Mouse (Mus musculus) gastrocnemius, adult 2 months (tissue): Measurements from ENCODE around the gene Brd3os. TPM values are rescaled to one million over a fixed set of nuclear protein-coding genes. Genes with fewer than 3 reads are reported as not detected.

Experiments
- DNase-seq: peaks from one replicate; pipeline ENCODE4 v3.0.0; 2022
- H3K27ac ChIP-seq: fragments of 200-600 bp; 2 replicates; pipeline ENCODE4 v1.8.1; 2022; ENCODE audit warnings: mild to moderate bottlenecking
- H3K4me3 ChIP-seq: fragments of 200-600 bp; 2 replicates; pipeline ENCODE4 v1.8.1; 2022; ENCODE audit warnings: mild to moderate bottlenecking, moderate library complexity
- CTCF ChIP-seq: fragments of 200-600 bp; IDR thresholded peaks from 2 replicates; pipeline ENCODE4 v1.8.1; 2022; ENCODE audit warnings: antibody characterized with exemption, mild to moderate bottlenecking, moderate library complexity
- intact Hi-C: fragments of 180-260 bp; cut with DNase I; formaldehyde crosslinking; loops from one replicate; pipeline ENCODE4 v1.15.1; 2025
- long read RNA-seq, 2 experiments: library from polyadenylated mRNA; stranded (forward); transcript quantifications; one replicate each; pipeline ENCODE4 v2.0.0; 2021
- total RNA-seq, 2 experiments: library from RNA; stranded (reverse); gene quantifications; 2 replicates each; pipeline ENCODE4 v1.2.3; 2021

Brd3os gene
- total RNA-seq: 1 to 10 TPM in 1 of 2 experiments, under 1 TPM in 1; 0.61 to 1.0 TPM
- long read RNA-seq, experiment 1: 0 reads
- long read RNA-seq, experiment 2, partial matches to known transcripts: 0 of 1 reads
- long read RNA-seq, experiment 2, other reads (novel, unspliced or antisense): 0 of 1 reads

DNA sequence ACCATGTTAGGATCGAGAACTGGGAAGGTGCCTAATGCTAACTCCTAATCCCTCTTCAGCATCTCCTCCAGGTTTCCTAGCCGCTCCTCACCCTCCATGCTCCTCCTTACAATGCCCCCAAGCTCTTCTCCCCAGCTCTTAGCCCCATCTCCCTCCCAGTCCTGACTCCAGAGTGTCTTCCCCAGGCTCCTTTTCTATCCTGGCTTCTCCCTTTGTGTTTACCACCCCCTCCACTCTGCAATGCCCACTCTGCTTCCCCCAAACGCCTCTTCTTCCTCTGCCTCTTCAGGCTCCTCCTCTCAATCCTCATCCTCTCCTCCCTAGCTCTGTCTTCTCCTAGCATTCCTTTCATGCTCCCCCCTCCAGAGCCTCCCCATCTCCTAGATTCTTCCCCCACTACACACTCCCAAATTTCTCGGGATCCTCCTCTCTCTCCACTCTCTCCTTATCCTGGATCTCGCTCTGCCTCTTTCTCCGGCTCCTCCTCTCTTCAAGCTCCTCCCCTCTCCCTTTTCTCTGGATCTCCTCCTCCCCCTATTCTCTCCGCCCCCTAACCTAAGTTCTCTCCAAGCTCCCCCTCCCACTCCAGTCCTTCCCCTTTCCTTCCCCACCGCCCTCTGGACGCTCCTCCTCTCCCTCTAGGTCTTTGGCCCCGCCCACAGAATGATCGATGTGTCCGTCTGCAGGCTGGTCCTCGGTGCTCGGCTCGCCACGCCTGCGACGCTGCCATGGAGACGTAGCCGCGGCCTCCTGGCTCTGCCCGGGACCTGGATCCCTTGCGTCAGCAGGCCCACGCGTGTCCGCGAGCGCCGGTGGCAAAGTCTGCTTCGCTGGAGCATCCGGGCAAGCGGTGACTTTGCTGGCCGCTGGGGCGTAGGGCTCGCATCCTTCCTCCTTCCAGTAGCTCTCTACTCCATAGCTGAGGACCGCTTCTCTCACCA is at the start of gene Brd3os:
TSS of gene Brd3os (plus strand) at position 558 of the 941 bp plus-strand sequence.
- Histone ChIP-seq H3K4me3 (peak within 1 kb of the TSS; percentile 80), H3K27ac (peak within 1 kb of the TSS; percentile 68)
- intact Hi-C loops: no loop called here
- DNase-seq: peak; percentile 95
- no peak for TF ChIP-seq CTCF

DNA sequence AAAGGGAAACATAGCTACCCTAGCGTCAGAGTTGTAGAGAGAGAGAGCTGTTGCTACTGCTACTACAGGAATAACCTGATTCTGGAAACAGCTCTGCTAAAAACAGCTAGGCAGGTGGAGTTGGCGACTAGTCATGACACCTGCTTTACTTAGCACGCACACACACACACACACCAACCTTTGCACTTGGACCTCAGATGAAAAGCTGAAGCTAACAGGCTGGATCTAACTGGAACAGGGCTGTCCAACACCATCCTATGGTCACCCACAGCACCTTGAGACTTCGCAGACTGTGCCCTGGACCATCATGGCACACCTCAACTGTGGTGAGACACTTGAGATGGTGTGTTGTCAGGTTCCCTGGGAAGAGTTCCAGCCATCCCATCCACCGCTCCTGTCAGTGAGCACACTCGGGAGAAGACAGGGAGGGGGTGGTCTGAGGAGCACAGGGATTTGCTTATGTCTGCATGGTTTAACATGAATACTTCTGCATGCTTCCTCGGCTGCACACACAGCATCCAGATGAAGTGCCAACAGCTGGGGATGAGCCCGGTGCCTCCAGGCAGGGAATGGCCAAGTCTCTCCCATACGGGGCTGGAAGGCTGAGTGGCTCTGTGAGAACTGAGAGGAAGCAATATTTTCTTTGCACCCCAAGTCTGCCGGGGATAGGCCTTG is 47.8 kb upstream of the Brd3os start:
- intact Hi-C loops: no loop called here
- DNase-seq: no peak
- TF ChIP-seq CTCF: no peak
- no peak overlapping the region for H3K4me3 ChIP-seq
- no peak overlapping the region for H3K27ac ChIP-seq

DNA sequence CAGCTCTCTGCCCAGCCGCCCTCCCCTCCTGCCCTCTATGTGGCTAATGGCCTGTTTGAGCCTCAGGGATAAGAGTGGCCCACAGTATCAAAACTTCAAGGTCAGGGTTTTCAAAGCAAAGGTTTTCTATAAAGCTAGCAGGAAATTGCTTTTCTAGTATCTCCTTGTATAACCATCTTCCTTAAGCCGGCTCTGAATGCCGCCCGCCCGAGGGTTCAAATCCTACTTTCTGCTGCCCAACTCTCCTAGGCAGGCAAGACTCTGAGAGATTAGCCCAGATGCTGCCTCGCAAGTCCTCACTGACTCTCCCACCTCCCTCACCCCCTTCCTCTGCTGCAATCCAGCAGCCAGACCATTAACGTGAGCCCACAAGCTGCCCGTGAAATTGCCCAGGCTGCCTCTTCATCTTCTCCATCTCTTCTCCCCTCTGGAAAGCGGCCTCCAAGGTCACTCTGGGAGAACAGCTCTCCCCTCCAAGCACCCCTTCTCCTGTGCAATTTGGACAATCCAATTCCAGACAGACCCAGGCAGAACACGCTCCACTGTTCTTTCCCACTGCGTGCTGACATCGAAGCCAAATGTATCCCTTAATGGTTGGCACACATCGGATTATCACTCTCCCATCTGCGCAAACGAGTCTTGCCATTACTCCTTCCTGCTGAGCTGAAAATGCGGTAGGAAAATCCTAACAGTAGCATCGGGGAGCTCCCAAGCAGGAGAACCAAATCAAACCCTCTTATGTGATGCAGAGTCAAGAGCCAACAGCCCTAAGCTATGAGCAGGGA is 45.3 kb upstream of the Brd3os start:
- intact Hi-C loops: no loop called here
- TF ChIP-seq CTCF: no peak

DNA sequence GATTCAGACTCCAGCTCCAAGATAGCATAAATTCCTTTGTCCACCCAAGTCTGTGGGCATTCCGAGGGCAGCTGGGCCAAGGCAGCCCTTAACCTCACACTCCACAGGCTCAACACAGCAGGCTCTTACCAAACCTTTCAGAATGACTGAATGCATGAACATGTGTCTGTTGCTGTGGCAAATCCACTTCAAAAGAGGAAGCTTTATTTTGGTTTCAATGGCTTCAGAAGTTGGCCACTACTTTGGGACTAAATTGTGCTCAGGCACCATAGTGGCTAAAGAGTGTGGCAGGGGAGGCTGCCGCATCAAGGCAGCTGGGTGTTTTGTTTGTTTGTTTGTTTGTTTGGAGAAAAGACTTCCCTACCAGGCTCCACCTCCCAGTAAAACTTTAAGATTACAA is 42.0 kb upstream of the Brd3os start:
- H3K27ac ChIP-seq: no peak overlapping the region
- DNase-seq: no peak
- TF ChIP-seq CTCF: no peak
- intact Hi-C loops: no loop called here
- H3K4me3 ChIP-seq: no peak overlapping the region

More for the DNA sequence above, 45.3 kb upstream of the Brd3os start:
- Histone ChIP-seq H3K27ac (no peak overlapping the region), H3K4me3 (no peak overlapping the region)
- no peak for DNase-seq

DNA sequence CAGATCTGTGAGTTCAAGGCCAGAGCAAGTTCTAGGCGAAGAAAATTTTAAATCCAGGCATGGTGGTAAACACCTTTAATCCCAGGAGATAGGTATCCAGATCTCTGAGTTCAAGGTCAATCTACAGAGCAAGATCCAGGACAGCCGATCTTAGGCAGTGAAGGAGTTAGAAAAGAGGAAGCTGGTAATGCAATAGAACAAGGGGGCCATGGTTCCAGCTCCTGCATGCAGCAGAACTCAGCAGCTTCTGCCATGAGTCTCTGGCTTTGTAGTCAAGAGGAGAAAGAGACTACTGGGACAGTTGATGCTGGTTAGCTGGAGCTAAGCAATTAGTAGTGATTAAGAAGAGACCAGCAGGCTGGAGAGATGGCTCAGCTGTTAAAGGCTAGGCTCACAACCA is 40.6 kb upstream of the Brd3os start:
- intact Hi-C loops: no loop called here
- no peak overlapping the region for H3K27ac ChIP-seq
- no peak overlapping the region for H3K4me3 ChIP-seq
- no peak for TF ChIP-seq CTCF
- DNase-seq: no peak

DNA sequence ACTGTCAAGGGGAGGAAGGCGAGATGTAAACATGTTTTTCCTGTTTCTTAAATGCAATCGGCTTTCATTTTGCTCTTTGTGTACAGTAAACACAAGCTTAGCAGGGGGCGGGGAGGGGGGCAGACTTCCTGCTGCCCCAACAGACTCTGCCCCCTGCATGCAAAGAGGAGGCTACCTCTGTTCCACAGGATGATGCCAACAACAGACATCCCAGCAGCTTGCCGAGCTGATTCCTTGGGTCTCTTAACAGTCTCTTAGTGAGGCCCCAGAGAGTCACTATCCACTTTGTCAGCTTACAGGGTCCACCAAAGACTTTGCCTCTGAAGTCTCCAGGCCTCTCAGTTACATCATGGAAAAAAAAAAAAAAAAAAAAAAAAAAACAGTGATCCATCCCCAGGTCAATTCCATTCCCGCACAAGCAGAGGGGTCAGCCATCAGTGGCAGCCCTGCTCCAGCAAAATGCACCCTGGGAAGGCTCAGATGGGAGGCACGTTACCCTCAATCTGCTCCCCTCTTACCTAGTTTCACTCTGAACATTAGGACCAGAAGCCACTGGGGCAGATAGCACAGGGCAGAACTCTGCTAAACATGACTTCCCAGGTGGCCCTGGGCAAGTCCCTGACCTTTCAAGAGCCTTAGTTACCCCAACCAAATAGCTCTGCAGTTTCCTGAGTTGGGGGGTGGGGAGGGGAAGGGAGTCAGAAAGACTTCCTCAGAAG is 37.6 kb upstream of the Brd3os start:
- Histone ChIP-seq H3K27ac (no peak overlapping the region), H3K4me3 (no peak overlapping the region)
- TF ChIP-seq CTCF: no peak
- DNase-seq: no peak
- intact Hi-C loops: no loop called here

DNA sequence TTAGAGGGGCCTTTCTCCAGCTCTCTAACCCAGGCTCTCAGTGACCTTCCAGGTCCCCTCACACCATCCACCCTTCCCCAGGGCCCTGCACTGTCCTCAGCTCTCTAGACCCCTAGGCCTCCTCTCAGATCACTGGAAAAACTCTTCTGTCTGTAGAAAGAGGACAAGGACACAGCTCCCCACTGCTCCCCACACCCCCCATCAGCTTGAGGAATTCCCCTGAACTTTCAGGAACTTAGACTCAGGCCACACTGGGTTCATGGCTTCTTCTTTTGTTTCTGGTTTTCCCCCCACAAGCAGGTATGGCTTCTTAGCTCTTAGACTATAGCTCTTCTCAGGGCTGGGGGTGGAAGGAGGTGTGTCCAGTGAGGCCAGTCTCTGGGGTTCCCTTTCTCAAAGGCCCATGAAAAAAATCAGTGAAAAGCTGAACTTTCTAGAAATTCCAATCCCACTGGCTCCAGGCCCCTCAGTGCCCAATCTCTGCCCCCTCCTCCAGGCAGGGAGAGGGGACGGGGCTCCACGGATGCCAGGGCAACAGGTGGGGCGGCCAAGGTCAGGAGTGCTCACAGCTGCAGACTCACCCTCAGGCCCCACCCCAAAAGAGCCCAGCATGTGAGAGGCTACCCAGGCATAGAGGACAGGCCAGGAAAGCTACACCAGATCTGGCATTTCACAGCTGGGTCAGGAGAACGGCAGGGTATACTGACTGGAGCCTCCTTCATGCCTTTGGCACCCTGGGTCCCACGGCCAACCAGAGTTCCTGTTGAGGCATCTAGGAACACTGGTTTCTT is 36.8 kb upstream of the Brd3os start:
- Histone ChIP-seq H3K4me3 (no peak overlapping the region), H3K27ac (no peak overlapping the region)
- no peak for TF ChIP-seq CTCF
- DNase-seq: no peak
- intact Hi-C loops: no loop called here

DNA sequence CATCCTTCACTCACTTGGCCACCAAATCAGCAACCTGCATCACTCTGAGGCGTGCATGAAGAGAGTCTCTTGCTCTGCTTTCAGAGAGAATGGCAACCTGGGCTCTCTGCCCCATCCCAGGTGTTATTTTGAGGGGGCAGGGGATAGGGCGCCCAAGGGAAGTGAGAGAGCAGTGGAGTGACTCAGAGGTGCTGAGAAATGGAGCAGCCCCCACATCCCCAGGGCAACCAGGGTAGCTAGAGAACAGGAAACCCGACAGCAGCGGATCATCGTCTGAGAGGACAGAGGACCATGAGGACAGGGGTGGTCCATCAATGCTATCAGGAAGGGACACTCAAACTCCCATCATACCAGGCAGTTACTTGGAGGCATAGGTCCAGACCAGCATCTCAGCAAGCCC is 35.2 kb upstream of the Brd3os start:
- no peak overlapping the region for H3K4me3 ChIP-seq
- intact Hi-C loops: no loop called here
- no peak overlapping the region for H3K27ac ChIP-seq
- TF ChIP-seq CTCF: no peak
- DNase-seq: no peak

DNA sequence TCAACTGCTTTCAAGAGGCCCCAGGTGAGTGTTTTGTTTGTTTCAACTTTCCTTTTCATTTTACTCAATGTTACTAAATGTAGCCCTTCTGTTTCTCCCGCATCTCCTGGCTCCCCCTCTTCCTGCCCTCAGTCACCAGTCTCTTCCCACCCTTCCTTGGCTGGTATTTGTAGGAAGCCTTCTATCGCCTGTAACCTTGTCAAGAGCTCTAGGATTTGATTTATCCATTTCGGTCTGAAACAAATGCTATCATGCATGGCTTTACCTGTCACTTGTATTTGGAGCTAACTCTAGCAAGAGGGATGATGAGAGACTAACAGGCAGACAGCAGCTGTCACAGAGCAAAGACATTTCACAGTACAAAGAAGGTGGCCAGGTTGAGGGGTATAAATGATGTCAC is 33.9 kb upstream of the Brd3os start:
- TF ChIP-seq CTCF: no peak
- Histone ChIP-seq H3K27ac (no peak overlapping the region), H3K4me3 (no peak overlapping the region)
- no peak for DNase-seq
- intact Hi-C loops: no loop called here

DNA sequence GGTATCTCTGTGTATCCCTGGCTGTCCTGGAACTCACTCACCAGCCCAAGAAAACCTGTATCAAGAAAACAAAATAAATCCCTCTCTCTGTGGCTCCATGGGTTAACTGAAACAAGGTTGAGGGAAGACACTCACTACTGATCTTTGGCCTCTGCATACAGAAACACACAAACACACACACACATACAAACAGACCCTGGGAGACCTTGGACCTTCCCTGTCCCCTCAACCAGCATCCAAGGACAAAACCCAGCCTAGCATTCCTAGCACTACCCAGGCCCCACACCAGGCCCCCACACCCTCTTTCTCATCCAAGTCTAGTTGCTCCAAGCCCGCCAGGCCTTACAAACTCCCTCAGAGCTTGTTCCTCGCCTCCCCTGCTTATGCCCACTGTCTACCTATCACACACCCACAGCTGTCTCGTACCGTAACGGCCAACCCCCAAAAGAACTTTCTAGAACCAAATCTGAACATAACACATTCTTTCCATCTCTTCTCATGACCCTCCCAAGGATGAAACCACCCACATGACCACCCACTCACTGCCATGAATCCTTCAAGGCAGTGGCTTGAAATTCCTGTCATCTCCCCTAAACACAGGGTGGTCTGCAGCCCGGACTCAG is 31.5 kb upstream of the Brd3os start:
- H3K4me3 ChIP-seq: no peak overlapping the region
- DNase-seq: no peak
- no peak overlapping the region for H3K27ac ChIP-seq
- intact Hi-C loops: no loop called here
- TF ChIP-seq CTCF: no peak

DNA sequence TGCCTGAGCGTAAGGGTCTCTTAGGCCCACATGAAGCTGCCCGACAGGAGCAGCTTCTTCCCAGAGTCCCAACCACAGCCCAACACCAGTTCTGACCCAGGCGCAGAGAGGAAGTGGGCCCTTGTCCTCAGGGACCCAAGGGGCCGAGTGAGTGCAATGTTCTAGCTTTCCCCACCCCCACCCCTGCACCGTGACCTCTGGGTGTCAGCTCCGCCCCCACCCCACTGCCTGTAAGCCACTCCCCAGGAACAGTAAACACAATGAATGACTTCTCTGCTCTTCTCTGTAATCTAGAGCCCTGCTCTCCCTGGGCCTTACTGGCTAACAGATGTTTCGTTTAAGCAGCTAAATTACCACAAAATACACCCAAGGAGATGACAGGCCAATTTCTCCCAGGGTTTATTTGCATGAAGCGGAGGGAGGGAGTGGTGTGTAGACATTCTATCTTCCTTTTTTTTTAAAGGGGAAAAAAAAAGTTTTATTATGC is 30.4 kb upstream of the Brd3os start:
- H3K4me3 ChIP-seq: no peak overlapping the region

More for the DNA sequence above, 30.4 kb upstream of the Brd3os start:
- no peak for TF ChIP-seq CTCF
- peak overlapping the region; percentile 40; the same call in 1 of the 2 replicates for H3K27ac ChIP-seq
- intact Hi-C loops: no loop called here
- no peak for DNase-seq
